Mouse (Mus musculus): ENCODE results near the gene Hspb8.
"Not testable (repeated sequence)": the region's sequence is repeated elsewhere in the genome, so short reads cannot be mapped to it uniquely, and the experiment has no call there.

The Hspb8 gene

DNA sequence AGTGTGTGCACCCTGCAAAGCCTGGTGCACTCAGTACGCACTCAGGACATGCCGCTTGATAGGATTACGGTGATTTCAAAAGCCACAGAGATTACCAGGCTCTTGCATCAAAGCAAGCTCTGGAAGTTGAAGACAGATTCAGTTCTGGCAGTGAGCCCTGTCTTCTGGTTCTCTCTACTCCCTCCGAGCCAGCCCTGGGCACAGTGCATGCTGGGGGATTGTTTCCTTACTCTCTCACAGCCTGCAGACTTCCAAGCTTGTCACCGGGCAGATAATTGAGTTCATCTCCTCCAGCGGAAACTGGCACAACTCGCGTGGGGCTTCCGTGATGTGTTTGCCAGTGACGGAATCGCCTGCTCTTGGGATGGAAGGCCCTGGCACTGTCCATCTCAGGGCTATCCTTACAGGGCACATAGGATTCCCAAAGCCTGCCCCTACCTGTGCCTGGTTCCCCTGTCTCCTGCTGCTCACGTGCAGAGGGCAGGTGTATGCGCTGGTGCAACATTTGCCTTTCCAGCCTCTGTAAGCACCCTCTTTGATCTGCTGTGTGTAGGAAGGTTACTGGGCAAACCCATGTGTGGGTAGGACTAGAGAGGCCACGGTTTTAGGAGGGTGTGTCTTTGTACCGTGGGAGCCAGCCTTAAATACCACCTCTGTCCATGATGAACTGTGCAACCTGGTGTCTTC, 32.7 kb downstream of the Hspb8 start:
- DNase-seq (ENCODE audit: low read depth, low spot score): no peak

DNA sequence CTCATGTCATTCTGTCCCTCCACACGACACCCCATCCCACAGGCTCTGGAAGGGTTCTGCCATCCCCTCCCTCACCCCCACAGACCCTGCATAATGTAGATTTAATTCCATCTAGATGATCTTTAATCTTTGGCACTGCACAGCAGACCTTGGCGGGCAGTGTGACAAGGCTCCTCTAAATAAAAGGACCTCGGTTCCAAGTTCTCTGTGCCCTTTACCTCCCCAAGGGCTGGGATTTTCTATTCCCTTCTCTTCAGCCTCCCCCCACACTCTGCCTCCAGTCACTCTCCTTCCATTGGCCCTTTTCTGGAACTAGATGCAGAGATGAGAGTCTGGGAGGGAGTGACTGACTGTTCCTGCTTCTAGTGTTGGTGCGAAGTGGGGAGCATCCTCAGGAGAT, 33.3 kb downstream of the Hspb8 start:
- no peak for DNase-seq (ENCODE audit: low read depth, low spot score)

- no peak for DNase-seq (ENCODE audit: low read depth, low spot score)
These were observed 35.2 kb downstream of the Hspb8 start for GRCm38 (mm10) chr5:116387302-116387935.

DNA sequence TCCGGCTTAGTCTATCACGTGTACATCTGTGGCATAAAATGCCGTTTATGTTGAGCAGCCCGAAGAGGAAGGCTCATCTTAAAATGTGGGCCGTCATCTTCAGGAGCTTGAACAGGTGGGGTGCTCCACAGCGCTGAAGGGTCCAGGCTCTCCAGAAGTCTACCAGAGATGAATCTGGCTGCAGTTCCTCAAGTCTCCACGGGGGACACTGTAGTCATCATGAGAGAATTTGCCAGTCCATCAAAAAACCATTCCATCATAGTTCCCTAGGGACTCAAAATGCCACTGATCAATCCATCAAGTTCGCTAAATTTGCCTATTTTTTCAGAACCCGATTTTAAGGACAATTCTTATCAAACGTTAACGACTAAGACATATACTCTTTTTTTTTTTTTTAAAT, 36.6 kb downstream of the Hspb8 start:
- peak; percentile 62 for DNase-seq (ENCODE audit: low read depth, low spot score)

GRCm38 (mm10) chr5:116382646-116383045, 40.0 kb downstream of the Hspb8 start:
- not testable (repeated sequence) for DNase-seq (ENCODE audit: low read depth, low spot score)

DNA sequence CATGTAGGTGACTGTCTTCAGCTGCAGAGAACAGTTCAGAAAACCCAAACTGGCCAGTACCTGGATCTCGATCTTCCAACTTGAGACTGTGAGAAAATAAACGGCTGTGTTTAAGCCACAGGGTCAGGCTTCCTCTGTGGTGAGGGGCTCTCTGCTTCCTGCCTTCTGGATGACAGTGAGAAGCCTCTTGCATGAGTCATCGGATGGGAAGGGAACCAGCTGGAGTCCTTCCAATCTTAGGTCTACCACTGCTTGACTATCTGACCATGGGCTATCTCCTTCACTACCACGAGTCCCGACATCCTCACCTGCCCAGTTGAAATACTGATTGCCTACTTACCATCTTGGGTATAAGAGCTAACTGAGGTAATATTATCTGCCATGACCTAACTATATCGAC, 40.9 kb downstream of the Hspb8 start:
- peak; percentile 57 for DNase-seq (ENCODE audit: low read depth, low spot score)

GRCm38 (mm10) chr5:116381217-116381616, 41.4 kb downstream of the Hspb8 start:
- no peak for DNase-seq (ENCODE audit: low read depth, low spot score)

DNA sequence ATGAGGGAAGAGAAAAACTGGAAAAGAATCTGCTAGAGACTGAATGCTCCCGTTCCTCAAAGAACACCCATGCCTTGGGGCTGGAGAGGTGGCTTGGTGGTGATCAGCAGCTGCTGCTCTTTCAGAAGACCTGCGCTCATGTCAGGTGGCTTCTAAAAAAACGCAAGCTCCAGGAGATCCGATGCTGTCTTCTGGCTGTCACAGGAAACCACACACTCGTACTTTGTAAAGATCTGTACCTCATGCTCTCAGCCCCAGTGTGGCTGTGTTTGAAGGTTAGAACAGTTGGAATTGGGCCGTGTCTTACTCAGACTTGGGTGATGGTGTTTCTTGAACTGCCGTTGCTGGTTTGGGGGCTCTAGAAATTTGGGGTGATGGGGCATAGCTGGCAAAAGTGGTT, 42.3 kb downstream of the Hspb8 start:
- DNase-seq (ENCODE audit: low read depth, low spot score): no peak

- DNase-seq (ENCODE audit: low read depth, low spot score): no peak
These were observed 43.8 kb downstream of the Hspb8 start for GRCm38 (mm10) chr5:116378872-116379271.

DNA sequence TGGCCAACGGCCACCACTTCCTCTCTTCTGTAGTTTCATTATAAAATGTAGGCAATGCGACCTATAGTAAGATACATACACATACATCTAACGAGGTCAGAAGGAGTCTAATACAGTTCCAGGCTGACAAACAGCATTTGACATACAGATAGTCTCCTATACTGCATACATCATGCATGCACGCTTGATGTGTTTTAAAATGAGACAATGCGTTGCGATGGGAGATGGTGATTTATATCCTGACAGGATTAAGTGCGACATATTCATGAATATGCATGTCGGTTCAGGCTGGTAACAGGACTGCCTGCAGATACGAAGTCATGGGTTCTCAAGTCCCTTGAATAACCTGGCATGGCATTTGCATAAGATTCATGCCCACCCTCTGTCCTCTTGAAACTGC, 54.7 kb downstream of the Hspb8 start:
- DNase-seq (ENCODE audit: low read depth, low spot score): no peak

DNA sequence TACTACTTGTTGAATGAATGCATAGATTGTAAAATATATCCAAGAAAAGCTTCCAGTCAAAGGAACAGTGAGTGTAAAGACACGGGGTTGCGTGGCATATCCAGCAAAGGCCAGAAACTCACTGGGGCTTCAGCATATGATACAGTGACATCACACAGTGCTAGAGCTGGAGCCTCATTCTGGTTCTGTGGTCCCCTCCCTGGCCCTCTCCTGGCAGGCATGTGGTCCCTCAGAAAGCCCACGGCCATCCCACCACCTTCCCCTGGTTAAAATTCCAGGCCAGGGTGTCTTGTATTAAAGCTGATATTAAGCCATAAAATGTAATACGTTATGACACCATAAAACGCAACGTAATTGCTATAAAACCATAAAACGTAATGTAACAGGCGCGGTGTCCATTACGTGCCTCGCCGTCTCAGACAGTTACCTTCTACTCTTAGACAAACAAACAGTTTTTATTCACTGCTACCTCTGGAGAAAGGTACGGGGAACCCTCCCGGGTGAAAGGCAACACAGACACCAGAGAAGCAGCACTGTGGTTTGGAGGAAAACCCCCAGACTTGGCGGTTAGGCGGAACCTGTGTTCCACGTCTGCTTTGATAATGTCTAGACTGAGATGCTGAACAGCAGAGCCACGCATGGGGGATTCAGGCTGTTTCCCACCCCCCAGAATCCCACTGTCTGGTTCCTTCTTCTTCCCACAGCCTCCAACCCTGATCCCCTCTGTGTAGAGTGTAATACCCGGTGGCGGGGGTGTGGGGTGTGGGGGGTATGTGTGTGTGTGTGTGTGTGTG, 55.6 kb downstream of the Hspb8 start:
- DNase-seq (ENCODE audit: low read depth, low spot score): no peak

DNA sequence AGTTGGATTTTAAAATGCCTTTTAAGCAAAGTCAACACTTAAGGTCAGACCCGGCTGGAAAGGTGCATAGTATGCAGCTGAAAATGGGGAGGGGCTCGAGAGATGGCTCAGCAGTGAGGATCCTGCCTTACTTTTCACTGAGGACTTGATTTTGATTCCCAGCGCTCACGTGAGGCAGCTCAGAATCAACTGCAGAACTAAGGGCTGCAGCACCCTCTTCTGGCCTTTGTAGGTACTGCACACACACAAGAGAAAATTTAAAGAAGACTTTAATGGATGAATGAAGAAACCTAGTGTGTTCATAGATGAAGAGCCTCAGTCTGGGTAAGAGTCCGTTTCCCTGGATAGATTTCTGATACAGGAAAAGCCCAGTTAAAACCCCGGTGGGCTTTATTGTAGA, 61.3 kb downstream of the Hspb8 start:
- DNase-seq (ENCODE audit: low read depth, low spot score): no peak

GRCm38 (mm10) chr5:116360751-116361150, 61.9 kb downstream of the Hspb8 start:
- DNase-seq (ENCODE audit: low read depth, low spot score): peak; percentile 44
